Mouse (Mus musculus): ENCODE measurements around the gene Wars2.

- TF ChIP-seq POLR2A (IDR thresholded peaks at IDR 0.05; ENCODE audit: borderline replicate concordance, low read depth, low read length): no peak
- TF ChIP-seq CTCF (IDR thresholded peaks at IDR 0.05; ENCODE audit: low read depth, low read length): no peak
These were observed 98.6 kb downstream of the Wars2 start for GRCm38 (mm10) chr3:99239301-99240045.
